Mouse (Mus musculus) 3T3-L1 (cell line): ENCODE data around the gene Arhgef38.

Experiments used
- DNase-seq: peaks from one replicate; pipeline ENCODE4 v3.0.0-alpha.2; 2015; ENCODE audit warnings: low read depth, low spot score

Gene Arhgef38

GRCm38 (mm10) chr3:133165130-133165529 lies 69.6 kb downstream of the Arhgef38 start:
- DNase-seq, result peak; percentile 9

- no peak for DNase-seq
These were observed 70.8 kb downstream of the Arhgef38 start for GRCm38 (mm10) chr3:133163913-133164406.

GRCm38 (mm10) chr3:133163174-133163573 lies 71.6 kb downstream of the Arhgef38 start:
- DNase-seq, result no peak

DNA sequence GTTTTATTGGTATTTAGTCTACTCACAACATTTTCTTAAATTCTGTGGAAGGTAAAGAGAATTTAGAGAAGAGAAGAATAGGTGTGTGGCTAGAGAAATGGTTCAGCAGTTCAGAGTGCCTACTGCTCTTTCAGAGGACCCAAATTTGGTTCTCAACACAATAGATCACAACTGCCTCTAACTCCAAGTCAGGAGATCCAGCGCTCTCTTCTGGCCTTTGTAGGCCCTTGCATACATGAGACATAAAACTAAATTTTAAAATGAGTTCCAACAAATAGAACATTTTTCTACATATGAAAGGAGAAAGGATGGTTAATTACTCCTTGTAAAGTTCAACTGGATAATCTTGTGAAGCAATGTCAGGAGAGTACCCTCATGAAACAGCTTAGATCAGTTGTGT lies 73.3 kb downstream of the Arhgef38 start:
- DNase-seq, result no peak

DNA sequence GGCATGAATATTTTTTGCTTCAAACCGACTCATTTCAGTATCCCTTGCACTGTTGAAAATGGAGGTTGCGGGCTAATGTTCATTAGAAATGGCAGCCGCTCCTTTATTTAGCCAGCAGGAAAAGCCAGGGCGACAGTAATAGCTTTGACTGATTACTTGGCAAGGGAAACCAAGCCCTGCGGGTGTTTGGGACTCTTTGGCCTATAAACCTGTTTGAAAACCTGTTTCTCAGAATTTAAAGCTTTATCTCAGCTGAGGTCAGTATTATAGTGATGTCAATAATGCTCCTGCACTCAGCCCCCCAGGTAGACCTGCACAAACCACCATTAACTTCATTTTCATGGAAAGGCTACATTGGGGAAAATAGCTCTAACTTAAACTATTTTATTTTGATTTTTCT lies 76.5 kb downstream of the Arhgef38 start:
- no peak for DNase-seq

DNA sequence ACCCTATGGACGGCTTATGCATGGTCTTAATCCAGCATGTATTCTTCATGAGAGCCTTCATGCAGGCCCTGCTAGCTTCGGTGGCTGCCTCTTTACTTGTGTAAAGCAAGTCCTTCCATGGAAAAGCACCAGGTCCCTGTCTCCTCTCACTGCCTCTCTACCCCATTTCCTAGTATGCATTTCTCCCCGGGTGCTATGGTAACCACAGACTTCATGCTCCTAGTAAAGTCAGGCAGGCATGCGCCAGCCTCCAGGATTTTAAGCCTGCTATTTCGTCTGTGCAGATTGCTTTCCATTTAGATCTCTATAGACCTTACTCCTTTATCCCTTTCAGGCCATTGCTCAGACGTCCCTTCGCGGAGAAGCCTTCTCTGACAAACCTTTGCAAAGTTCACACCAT lies 80.1 kb downstream of the Arhgef38 start:
- no peak for DNase-seq

GRCm38 (mm10) chr3:133153629-133154028 lies 81.1 kb downstream of the Arhgef38 start:
- no peak for DNase-seq

DNA sequence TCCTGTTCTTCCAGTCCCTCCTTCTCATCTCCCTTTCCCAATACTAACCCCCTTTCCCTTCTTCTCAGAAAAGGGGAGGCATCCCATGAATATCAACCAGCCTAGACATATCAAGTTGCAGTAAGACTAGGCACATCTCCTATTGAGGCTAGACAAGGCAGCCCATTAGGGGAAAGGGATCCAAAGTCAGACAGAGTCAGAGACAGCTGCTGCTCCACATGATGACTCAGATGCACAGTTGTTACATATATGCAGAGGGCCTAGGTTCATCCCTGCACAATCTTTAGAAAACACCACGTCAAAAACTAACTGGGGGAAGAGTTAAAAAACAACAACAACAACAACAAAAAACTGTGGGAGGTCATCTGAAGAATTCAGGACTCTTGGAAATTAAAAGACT lies 81.9 kb downstream of the Arhgef38 start:
- DNase-seq, result no peak

DNA sequence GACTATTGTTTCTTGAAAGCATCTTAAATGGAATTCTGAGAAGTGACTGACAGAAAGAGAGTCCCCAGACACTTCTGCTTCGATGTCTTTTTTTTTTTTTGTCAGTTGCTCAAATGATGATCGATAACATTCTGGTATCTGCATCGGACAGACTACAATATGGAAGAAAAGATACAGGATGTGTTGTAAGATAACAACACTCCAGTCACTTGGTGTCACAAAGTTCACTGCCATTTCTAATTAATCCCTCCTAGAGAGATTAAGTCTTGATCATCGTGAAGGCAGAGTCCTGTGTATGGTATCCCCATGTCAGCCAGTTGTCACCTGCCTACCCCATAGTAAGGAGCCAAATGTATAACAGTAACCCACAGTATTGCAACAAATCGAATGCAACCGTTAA lies 83.1 kb downstream of the Arhgef38 start:
- DNase-seq, result no peak

DNA sequence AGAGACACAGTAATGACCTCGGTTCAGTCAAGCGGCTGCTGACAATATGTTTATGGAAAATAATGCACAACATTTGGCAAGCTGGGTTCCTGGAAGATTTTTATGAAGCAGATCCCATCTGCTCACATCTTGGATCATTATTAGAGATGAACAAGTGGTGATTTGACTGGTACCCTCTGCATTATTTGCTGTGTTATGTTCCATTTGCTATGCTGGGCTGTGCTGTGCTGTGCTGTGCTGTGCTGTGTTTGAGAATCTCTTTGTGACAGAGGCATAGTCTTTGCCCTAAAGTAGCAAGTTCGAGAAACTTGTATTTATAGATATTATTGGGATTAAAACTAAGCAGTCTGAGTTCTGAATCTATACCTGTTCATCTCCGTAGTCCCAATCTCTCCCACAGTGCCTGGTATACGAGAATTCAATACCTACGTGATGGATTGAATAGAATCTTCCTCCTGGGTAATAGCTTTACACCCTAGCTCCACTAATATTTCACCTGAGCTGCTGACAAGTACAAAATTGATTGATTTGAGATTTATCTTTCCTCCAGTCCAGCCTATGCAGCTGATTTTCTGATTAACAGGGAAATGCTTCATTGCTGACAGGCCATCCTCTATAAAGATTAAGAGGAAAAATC lies 90.1 kb downstream of the Arhgef38 start:
- no peak for DNase-seq

- DNase-seq, result no peak
These were observed 92.9 kb downstream of the Arhgef38 start for GRCm38 (mm10) chr3:133141877-133142276.

DNA sequence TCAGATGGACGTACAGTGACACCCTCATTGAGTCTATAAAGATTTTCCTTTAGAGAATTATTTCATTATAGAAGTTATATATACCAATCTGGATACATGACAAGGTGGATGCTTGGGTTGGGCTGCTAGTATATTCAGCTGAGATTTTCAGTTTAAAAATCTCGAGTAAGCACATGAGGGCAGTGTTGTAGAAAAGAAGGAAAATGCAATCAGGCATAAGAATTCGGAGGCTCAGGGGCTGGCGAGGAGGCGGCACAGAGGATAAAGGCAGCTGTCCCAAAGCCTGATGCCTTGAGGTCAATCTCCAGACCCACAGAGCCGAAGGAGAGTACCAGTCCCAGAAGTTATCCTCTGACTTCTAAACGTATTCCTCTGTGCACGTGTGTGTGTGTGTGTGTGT lies 102.1 kb downstream of the Arhgef38 start:
- DNase-seq, result no peak

DNA sequence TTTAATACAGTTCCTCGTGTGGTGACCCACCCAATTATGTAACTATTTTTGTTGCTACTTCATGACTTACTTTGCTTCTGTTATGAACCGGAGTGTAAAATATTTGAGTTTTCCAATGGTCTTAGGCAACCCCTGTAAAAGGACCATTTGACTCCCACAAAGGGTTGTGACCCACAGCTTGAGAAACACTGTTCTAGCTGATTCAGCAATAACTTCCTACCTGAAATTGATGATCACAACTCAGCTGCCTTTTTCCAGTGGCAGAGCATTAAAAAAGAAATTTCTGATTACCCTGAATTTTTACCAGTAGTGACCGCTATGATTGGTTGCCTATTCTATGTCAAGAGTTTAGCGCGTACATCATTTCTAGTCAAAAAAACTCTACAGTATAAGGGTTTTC lies 103.4 kb downstream of the Arhgef38 start:
- DNase-seq, result no peak

DNA sequence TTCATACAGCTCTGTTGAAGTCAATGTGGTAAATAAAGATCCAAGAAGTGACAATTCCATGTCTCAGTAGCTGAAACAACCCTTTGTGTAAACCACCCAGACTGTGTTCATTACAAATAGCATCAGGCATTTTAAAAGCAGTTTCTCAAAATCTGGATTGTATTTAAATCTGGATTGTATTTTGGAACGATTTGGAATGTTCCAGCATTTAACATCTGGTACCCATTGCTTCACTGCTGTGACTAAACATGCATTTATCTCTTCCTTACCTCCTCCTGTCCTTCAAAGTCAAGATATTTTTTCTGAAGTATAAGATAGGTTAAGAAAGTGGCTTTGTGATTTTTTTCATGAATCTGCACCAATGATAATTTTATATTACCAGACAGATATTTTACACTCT lies 121.5 kb downstream of the Arhgef38 start:
- DNase-seq, result peak; percentile 52

GRCm38 (mm10) chr3:133111741-133112140 lies 123.0 kb downstream of the Arhgef38 start:
- peak; percentile 83 for DNase-seq

- no peak for DNase-seq
These were observed 124.9 kb downstream of the Arhgef38 start for GRCm38 (mm10) chr3:133109844-133110243.

DNA sequence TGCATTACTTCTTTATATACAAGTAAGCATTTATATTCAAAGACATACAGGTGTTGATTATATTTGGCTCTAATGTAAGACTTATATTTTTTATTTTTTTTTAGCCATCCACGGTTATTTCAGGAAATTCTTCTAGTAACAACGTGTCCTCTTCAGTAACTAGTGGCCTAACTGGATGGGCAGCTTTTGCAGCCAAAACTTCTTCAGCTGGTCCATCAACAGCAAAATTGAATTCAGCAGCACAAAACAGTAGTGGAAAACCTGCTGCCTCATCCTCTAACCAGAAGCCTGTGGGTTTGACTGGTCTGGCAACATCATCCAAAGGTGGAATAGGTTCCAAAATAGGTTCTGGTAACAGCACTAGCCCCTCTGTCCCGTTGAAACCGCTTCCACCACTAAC lies 126.0 kb downstream of the Arhgef38 start:
- no peak for DNase-seq

- no peak for DNase-seq
These were observed 130.3 kb downstream of the Arhgef38 start for GRCm38 (mm10) chr3:133104436-133104835.

GRCm38 (mm10) chr3:133103768-133104167 lies 131.0 kb downstream of the Arhgef38 start:
- DNase-seq, result no peak

DNA sequence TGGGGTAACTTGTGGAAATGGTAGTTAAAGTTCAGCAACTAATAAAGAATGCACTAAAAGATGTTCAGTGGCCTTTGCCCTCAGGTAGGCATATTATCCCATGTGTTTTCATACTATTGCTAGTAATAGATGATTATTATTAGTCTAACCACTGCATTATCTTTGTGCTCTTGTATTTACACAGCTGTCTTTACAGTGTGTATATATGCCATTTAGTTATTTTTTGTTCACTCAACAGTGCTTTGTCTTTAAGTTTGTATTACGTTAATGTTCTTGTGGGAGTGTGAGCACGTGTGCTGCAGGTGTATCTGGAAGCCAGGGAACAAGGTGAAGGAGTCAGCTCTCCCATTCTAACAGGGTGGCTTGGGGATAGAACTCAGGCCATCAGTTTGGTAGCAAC lies 135.8 kb downstream of the Arhgef38 start:
- no peak for DNase-seq

DNA sequence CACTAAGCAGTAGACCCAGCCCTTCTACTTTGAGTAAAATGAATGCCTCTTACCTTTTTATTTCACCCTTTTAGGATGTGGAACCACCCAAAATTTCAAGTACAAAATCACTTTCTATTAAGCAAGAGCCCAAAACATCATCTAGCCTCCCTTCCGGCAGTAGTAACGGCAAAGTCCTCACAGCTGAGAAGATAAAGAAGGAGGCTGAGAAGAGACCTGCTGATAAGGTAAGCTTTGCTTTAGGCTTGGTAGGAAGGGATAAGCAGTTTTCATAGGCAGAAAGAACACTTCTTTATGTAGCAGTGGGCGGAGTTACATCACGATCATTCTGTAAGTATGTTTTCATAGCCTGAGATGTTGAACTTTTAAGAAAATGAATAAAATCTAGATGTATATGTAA lies 136.4 kb downstream of the Arhgef38 start:
- DNase-seq, result no peak

DNA sequence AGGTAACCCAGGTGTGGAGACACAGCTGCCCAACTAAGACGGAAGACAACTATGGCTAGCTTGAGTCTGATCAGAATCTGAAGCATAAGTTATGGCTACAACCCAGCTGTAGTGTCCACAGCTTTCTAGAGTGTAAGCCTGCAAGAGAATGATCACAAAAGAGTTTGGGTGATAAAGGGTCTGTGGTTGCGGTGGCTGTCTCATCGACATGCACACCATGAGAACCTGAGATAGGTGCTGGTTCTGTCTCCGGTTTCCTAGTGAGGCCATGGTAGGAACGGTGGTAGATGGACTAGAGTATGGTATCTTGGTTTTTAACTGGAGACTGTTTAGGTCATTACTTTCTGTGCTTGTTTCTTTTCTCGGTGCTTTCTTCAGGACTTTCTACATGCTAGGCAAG lies 136.8 kb downstream of the Arhgef38 start:
- DNase-seq, result no peak

- no peak for DNase-seq
These were observed 140.4 kb downstream of the Arhgef38 start for GRCm38 (mm10) chr3:133094305-133094704.

- no peak for DNase-seq
These were observed 141.8 kb downstream of the Arhgef38 start for GRCm38 (mm10) chr3:133092936-133093335.
